Mouse (Mus musculus): ENCODE measurements at regions not wholly inside any gene's neighbourhood (a gene's known extent, or its start where the extent isn't known, plus 50 kb on each side); places are given as distances from the start of the nearest gene placed in this dataset.
"Not testable (repeated sequence)": the region's sequence is repeated elsewhere in the genome, so short reads cannot be mapped to it uniquely, and the experiment has no call there.

GRCm38 (mm10) chr16:30193294-30194261 lies 73.7 kb downstream of the Cpn2 start:
- peak; percentile 88 to 91 for DNase-seq

- no peak for DNase-seq
Observed at GRCm38 (mm10) chr16:30194836-30195235, 72.5 kb downstream of the Cpn2 start.

- not testable (repeated sequence) for DNase-seq
Observed at GRCm38 (mm10) chr16:30195859-30196258, 71.4 kb downstream of the Cpn2 start.

GRCm38 (mm10) chr16:30197351-30197750 lies 69.9 kb downstream of the Cpn2 start:
- DNase-seq = no peak

GRCm38 (mm10) chr16:30199836-30200235 lies 67.5 kb downstream of the Cpn2 start:
- no peak for DNase-seq

- no peak for DNase-seq
Observed at GRCm38 (mm10) chr16:30204144-30204543, 63.2 kb downstream of the Cpn2 start.

- no peak for DNase-seq
Observed at GRCm38 (mm10) chr16:30205314-30205815, 61.9 kb downstream of the Cpn2 start.

GRCm38 (mm10) chr16:30205816-30206356 lies 61.4 kb downstream of the Cpn2 start:
- DNase-seq = no peak

Measured in cerebellum, postnatal 10 days (tissue).